Mouse (Mus musculus) embryonic facial prominence, embryonic 12.5 days (tissue): ENCODE results near the gene 1810055G02Rik. TPM values are rescaled to one million over a fixed set of nuclear protein-coding genes. Genes with fewer than 3 reads are reported as not detected.

Source experiments
- ATAC-seq: fragments of 200-750 bp; cut with Nextera tagmentation; 2 replicates; pipeline ENCODE4 v1.8.0; 2017; ENCODE audit not compliant: insufficient number of reproducible peaks, insufficient read depth, low FRiP score, low TSS enrichment
- H3K27ac ChIP-seq: fragments of 300-500 bp; sonication (generic); 2 replicates; pipeline ENCODE4 v1.5.1; 2016; ENCODE audit warnings: mild to moderate bottlenecking
- H3K27me3 ChIP-seq: fragments of 300-500 bp; sonication (generic); 2 replicates; pipeline ENCODE4 v1.6.1; 2016; ENCODE audit warnings: mild to moderate bottlenecking, moderate library complexity
- H3K36me3 ChIP-seq: fragments of 300-500 bp; sonication (generic); 2 replicates; pipeline ENCODE4 v1.6.1; 2016; ENCODE audit warnings: mild to moderate bottlenecking
- H3K4me1 ChIP-seq: fragments of 300-500 bp; sonication (generic); 2 replicates; pipeline ENCODE4 v1.6.1; 2016
- H3K4me2 ChIP-seq: fragments of 300-500 bp; sonication (generic); replicated peaks from 2 replicates; pipeline ENCODE4 v1.6.1; 2016; ENCODE audit warnings: mild to moderate bottlenecking, moderate library complexity
- H3K4me3 ChIP-seq: fragments of 300-500 bp; sonication (generic); 2 replicates; pipeline ENCODE4 v1.5.1; 2016; ENCODE audit warnings: mild to moderate bottlenecking
- H3K9ac ChIP-seq: fragments of 300-500 bp; sonication (generic); 2 replicates; pipeline ENCODE4 v1.6.1; 2016; ENCODE audit warnings: mild to moderate bottlenecking, moderate library complexity
- H3K9me3 ChIP-seq: fragments of 300-500 bp; sonication (generic); 2 replicates; pipeline ENCODE4 v1.6.1; 2016; ENCODE audit warnings: mild to moderate bottlenecking, moderate library complexity
- WGBS: fragments of 180-500 bp; shearing (Covaris S2); methylation state at CpG from one replicate; pipeline ENCODE4 v1.1.7; 2016; 5-methylcytosine and 5-hydroxymethylcytosine counted together
- polyA plus RNA-seq: library from polyadenylated mRNA; unstranded; fragments of >200 nt; fragmentation: Nextera tagmentation; extraction: Ambion mirVana; gene quantifications from 2 replicates; pipeline ENCODE4 v1.2.1, GENCODE M21; 2016

1810055G02Rik gene
- polyA plus RNA-seq, 1 experiment from 2014 or later = 44.7 TPM

GRCm38 (mm10) chr19:3681310-3681934 is 26.7 kb upstream of the 1810055G02Rik start:
- no peaks in the 10 kb centered on the region for H3K9me3 ChIP-seq
- no peak for ATAC-seq
- 0 out of 2 replicates have a peak overlapping the region, but pooled peaks have one; percentile 0 for H3K4me2 ChIP-seq
- no peaks in the 10 kb centered on the region for H3K27me3 ChIP-seq
- whole genome bisulfite sequencing = 45% methylated on average over 13 of the region's 13 CpGs
- peak overlapping the region; percentile 61 for H3K27ac ChIP-seq
- H3K4me3 ChIP-seq = no peak overlapping the region
- no peak overlapping the region for H3K9ac ChIP-seq
- H3K4me1 ChIP-seq = peaks cover 39% of the 10 kb centered on the region
- no peaks in the 10 kb centered on the region for H3K36me3 ChIP-seq

GRCm38 (mm10) chr19:3684414-3684813 is 23.7 kb upstream of the 1810055G02Rik start:
- Histone ChIP-seq H3K27me3 (no peaks in the 10 kb centered on the region), H3K4me1 (peaks cover 54% of the 10 kb centered on the region), H3K9me3 (no peaks in the 10 kb centered on the region), H3K36me3 (no peaks in the 10 kb centered on the region), H3K9ac (peak overlapping the region; percentile 97; the same call in 1 of the 2 replicates), H3K4me2 (peak overlapping the region; percentile 78), H3K27ac (peak overlapping the region; percentile 84), H3K4me3 (peak overlapping the region; percentile 93)
- WGBS = 12% methylated on average over 1 of the region's 1 CpGs
- ATAC-seq = no peak

GRCm38 (mm10) chr19:3684957-3685580 is 23.0 kb upstream of the 1810055G02Rik start:
- peak overlapping the region; percentile 93 for H3K4me3 ChIP-seq
- no peaks in the 10 kb centered on the region for H3K27me3 ChIP-seq
- ATAC-seq = 0 out of 2 replicates have a peak, but pooled peaks have one; percentile 17
- peak overlapping the region; percentile 84 for H3K27ac ChIP-seq
- H3K4me2 ChIP-seq = peak overlapping the region; percentile 78
- H3K9ac ChIP-seq = peak overlapping the region; percentile 97
- H3K9me3 ChIP-seq = no peaks in the 10 kb centered on the region
- 4% methylated on average over 11 of the region's 11 CpGs for WGBS
- no peaks in the 10 kb centered on the region for H3K36me3 ChIP-seq
- H3K4me1 ChIP-seq = peaks cover 54% of the 10 kb centered on the region

GRCm38 (mm10) chr19:3685611-3686214 is 22.4 kb upstream of the 1810055G02Rik start:
- H3K4me3 ChIP-seq = peak overlapping the region; percentile 93
- peak overlapping the region; percentile 84 for H3K27ac ChIP-seq
- H3K4me1 ChIP-seq = peaks cover 53% of the 10 kb centered on the region
- ATAC-seq = no peak
- peak overlapping the region; percentile 97 for H3K9ac ChIP-seq
- peak overlapping the region; percentile 78 for H3K4me2 ChIP-seq
- no peaks in the 10 kb centered on the region for H3K27me3 ChIP-seq
- WGBS = under 1% methylated on average over 45 of the region's 45 CpGs
- H3K9me3 ChIP-seq = no peaks in the 10 kb centered on the region
- no peaks in the 10 kb centered on the region for H3K36me3 ChIP-seq

GRCm38 (mm10) chr19:3686215-3686894 is 21.7 kb upstream of the 1810055G02Rik start, which contains the start of gene Lrp5:
Gene Lrp5, minus strand, starts transcription at chr19:3686564.
- Histone ChIP-seq H3K9me3 (no peaks in the 10 kb centered on the region), H3K4me3 (peak within 1 kb of the TSS; percentile 93), H3K36me3 (no peaks in the 10 kb centered on the region), H3K4me2 (peak within 1 kb of the TSS; percentile 78), H3K4me1 (peaks cover 46% of the 10 kb centered on the region), H3K27ac (peak within 1 kb of the TSS; percentile 84), H3K27me3 (no peaks in the 10 kb centered on the region), H3K9ac (peak within 1 kb of the TSS; percentile 97)
- ATAC-seq = 0 out of 2 replicates have a peak, but pooled peaks have one; percentile 13
- under 1% methylated on average over 76 of the region's 83 CpGs for WGBS

GRCm38 (mm10) chr19:3687676-3688171 is 20.4 kb upstream of the 1810055G02Rik start:
- Histone ChIP-seq H3K9me3 (no peaks in the 10 kb centered on the region), H3K4me2 (no peak overlapping the region; the same call in 1 of the 2 replicates), H3K4me1 (peaks cover 37% of the 10 kb centered on the region), H3K9ac (no peak overlapping the region), H3K27me3 (no peaks in the 10 kb centered on the region), H3K27ac (0 out of 2 replicates have a peak overlapping the region, but pooled peaks have one; percentile 46), H3K4me3 (no peak overlapping the region), H3K36me3 (no peaks in the 10 kb centered on the region)
- peak; percentile 56; the same call in 1 of the 2 replicates for ATAC-seq
- WGBS = 14% methylated on average over 5 of the region's 5 CpGs

GRCm38 (mm10) chr19:3691337-3691736 is 16.8 kb upstream of the 1810055G02Rik start:
- Histone ChIP-seq H3K9ac (no peak overlapping the region), H3K4me1 (peaks cover 15% of the 10 kb centered on the region), H3K27me3 (no peaks in the 10 kb centered on the region), H3K27ac (no peak overlapping the region), H3K9me3 (no peaks in the 10 kb centered on the region), H3K36me3 (no peaks in the 10 kb centered on the region), H3K4me3 (no peak overlapping the region), H3K4me2 (no peak overlapping the region)
- 90% methylated on average over 5 of the region's 5 CpGs for WGBS
- ATAC-seq = no peak

- no peaks in the 10 kb centered on the region for H3K36me3 ChIP-seq
Measured at GRCm38 (mm10) chr19:3692414-3693145, 15.5 kb upstream of the 1810055G02Rik start.

GRCm38 (mm10) chr19:3694476-3694875 is 13.6 kb upstream of the 1810055G02Rik start:
- 88% methylated on average over 2 of the region's 2 CpGs for WGBS
- no peak for ATAC-seq
- Histone ChIP-seq H3K4me3 (no peak overlapping the region), H3K4me1 (no peaks in the 10 kb centered on the region), H3K27me3 (no peaks in the 10 kb centered on the region), H3K27ac (no peak overlapping the region), H3K9me3 (no peaks in the 10 kb centered on the region), H3K4me2 (no peak overlapping the region), H3K9ac (no peak overlapping the region), H3K36me3 (no peaks in the 10 kb centered on the region)

More at GRCm38 (mm10) chr19:3692414-3693145, 15.5 kb upstream of the 1810055G02Rik start:
- H3K27me3 ChIP-seq = no peaks in the 10 kb centered on the region
- no peak overlapping the region for H3K27ac ChIP-seq
- H3K4me3 ChIP-seq = no peak overlapping the region
- H3K9ac ChIP-seq = no peak overlapping the region
- H3K4me1 ChIP-seq = peaks cover 6% of the 10 kb centered on the region
- H3K9me3 ChIP-seq = no peaks in the 10 kb centered on the region
- no peak for ATAC-seq
- WGBS = 73% methylated on average over 6 of the region's 6 CpGs
- no peak overlapping the region for H3K4me2 ChIP-seq

- no peaks in the 10 kb centered on the region for H3K9me3 ChIP-seq
- H3K4me2 ChIP-seq = no peak overlapping the region
- H3K36me3 ChIP-seq = no peaks in the 10 kb centered on the region
- no peak overlapping the region for H3K27ac ChIP-seq
- H3K9ac ChIP-seq = no peak overlapping the region
- H3K4me3 ChIP-seq = no peak overlapping the region
- no peaks in the 10 kb centered on the region for H3K27me3 ChIP-seq
- no peaks in the 10 kb centered on the region for H3K4me1 ChIP-seq
- no peak for ATAC-seq
- 86% methylated on average over 3 of the region's 3 CpGs for WGBS
Measured at GRCm38 (mm10) chr19:3695006-3695405, 13.1 kb upstream of the 1810055G02Rik start.

GRCm38 (mm10) chr19:3695471-3695870 is 12.6 kb upstream of the 1810055G02Rik start:
- Histone ChIP-seq H3K27me3 (no peaks in the 10 kb centered on the region), H3K9me3 (no peaks in the 10 kb centered on the region), H3K4me3 (no peak overlapping the region), H3K27ac (no peak overlapping the region), H3K4me2 (no peak overlapping the region), H3K36me3 (no peaks in the 10 kb centered on the region), H3K9ac (no peak overlapping the region), H3K4me1 (no peaks in the 10 kb centered on the region)
- ATAC-seq = no peak
- 85% methylated on average over 4 of the region's 4 CpGs for WGBS
